Mouse (Mus musculus) liver, postnatal 0 days (tissue): ENCODE data around the gene 4930568D16Rik. TPM values are rescaled to one million over a fixed set of nuclear protein-coding genes. Genes with fewer than 3 reads are reported as not detected.
A peak's percentile ranks its signal among the peaks of the same experiment; 100 is the strongest.

Experiments used
- ATAC-seq: fragments of 200-750 bp; cut with Nextera tagmentation; 2 replicates; pipeline ENCODE4 v1.8.0; 2017; ENCODE audit warnings: mild to moderate bottlenecking, moderate library complexity
- DNase-seq: peaks from one replicate; pipeline ENCODE4 v3.0.0-alpha.2; 2016
- H3K27ac ChIP-seq: fragments of 300-500 bp; sonication (generic); 2 replicates; pipeline ENCODE4 v1.5.1; 2014; ENCODE audit warnings: antibody characterized with exemption, moderate library complexity, mild to moderate bottlenecking, low read depth
- H3K27me3 ChIP-seq: fragments of 300-500 bp; sonication (generic); 2 replicates; pipeline ENCODE4 v1.6.1; 2014; ENCODE audit warnings: low read length, control low read depth, mixed read lengths; ENCODE audit not compliant: insufficient read depth
- H3K36me3 ChIP-seq: fragments of 300-500 bp; sonication (generic); replicated peaks from 2 replicates; pipeline ENCODE4 v1.6.1; 2014; ENCODE audit warnings: mild to moderate bottlenecking, control low read depth, low read length, moderate library complexity, mixed read lengths; ENCODE audit not compliant: insufficient read depth
- H3K4me1 ChIP-seq: fragments of 300-500 bp; sonication (generic); 2 replicates; pipeline ENCODE4 v1.6.1; 2014; ENCODE audit warnings: antibody characterized with exemption, mild to moderate bottlenecking, control low read depth; ENCODE audit not compliant: insufficient read depth
- H3K4me2 ChIP-seq: fragments of 300-500 bp; sonication (generic); 2 replicates; pipeline ENCODE4 v1.6.1; 2014; ENCODE audit warnings: low read depth, mild to moderate bottlenecking, low read length, moderate library complexity, mixed read lengths
- H3K4me3 ChIP-seq: fragments of 300-500 bp; sonication (generic); 2 replicates; pipeline ENCODE4 v1.5.1; 2014; ENCODE audit warnings: low read depth, low read length
- H3K9ac ChIP-seq: fragments of 300-500 bp; sonication (generic); replicated peaks from 2 replicates; pipeline ENCODE4 v1.6.1; 2014; ENCODE audit warnings: mild to moderate bottlenecking, moderate library complexity
- H3K9me3 ChIP-seq: fragments of 300-500 bp; sonication (generic); 2 replicates; pipeline ENCODE4 v1.6.1; 2016; ENCODE audit warnings: mild to moderate bottlenecking, control low read depth, low read length, mixed read lengths
- CTCF ChIP-seq: sonication (generic); IDR thresholded peaks from 2 replicates; pipeline ENCODE4 v1.5.1; 2016; ENCODE audit warnings: antibody characterized with exemption, low read depth
- EP300 ChIP-seq: IDR thresholded peaks from 2 replicates; pipeline ENCODE4 v1.6.1; 2016; ENCODE audit warnings: antibody characterized with exemption, low read depth, mild to moderate bottlenecking
- WGBS: fragments of 180-500 bp; shearing (Covaris S2); extraction: QIAGEN DNeasy Blood & Tissue Kit; methylation state at CpG from one replicate; pipeline ENCODE4 v1.1.7; 2014; ENCODE audit not compliant: insufficient replicate concordance; 5-methylcytosine and 5-hydroxymethylcytosine counted together
- polyA plus RNA-seq: library from polyadenylated mRNA; unstranded; fragments of >200 nt; fragmentation: Nextera tagmentation; extraction: Ambion mirVana; gene quantifications from 2 replicates; pipeline ENCODE4 v1.2.1, GENCODE M21; 2015

4930568D16Rik gene
- polyA plus RNA-seq, 1 experiment from 2014 or later, result not detected

- no peak for ATAC-seq
- peaks cover 21% of the 10 kb centered on the region; the same call in 1 of the 2 replicates for H3K36me3 ChIP-seq
- 89% methylated on average over 6 of the region's 6 CpGs for WGBS
Measured at GRCm38 (mm10) chr2:35409466-35409865, 41.9 kb upstream of the 4930568D16Rik start.

GRCm38 (mm10) chr2:35408409-35409110 lies 41.0 kb upstream of the 4930568D16Rik start:
- Histone ChIP-seq H3K9ac (no peak overlapping the region), H3K9me3 (no peaks in the 10 kb centered on the region), H3K4me2 (no peak overlapping the region), H3K27ac (no peak overlapping the region), H3K27me3 (no peaks in the 10 kb centered on the region), H3K4me3 (no peak overlapping the region), H3K4me1 (no peaks in the 10 kb centered on the region), H3K36me3 (peaks cover 21% of the 10 kb centered on the region; the same call in 1 of the 2 replicates)
- DNase-seq (no peak), ATAC-seq (peak; percentile 71)
- TF ChIP-seq CTCF (no peak), EP300 (no peak)
- 65% methylated on average over 5 of the region's 5 CpGs for WGBS

More at GRCm38 (mm10) chr2:35409466-35409865, 41.9 kb upstream of the 4930568D16Rik start:
- Histone ChIP-seq H3K4me3 (no peak overlapping the region), H3K4me2 (no peak overlapping the region), H3K4me1 (no peaks in the 10 kb centered on the region), H3K27me3 (no peaks in the 10 kb centered on the region), H3K9me3 (no peaks in the 10 kb centered on the region), H3K9ac (no peak overlapping the region), H3K27ac (no peak overlapping the region)
- TF ChIP-seq EP300 (no peak), CTCF (no peak)
- no peak for DNase-seq

GRCm38 (mm10) chr2:35407878-35408277 lies 40.3 kb upstream of the 4930568D16Rik start:
- no peak for ATAC-seq
- Histone ChIP-seq H3K27ac (no peak overlapping the region), H3K36me3 (peaks cover 21% of the 10 kb centered on the region; the same call in 1 of the 2 replicates), H3K4me2 (no peak overlapping the region), H3K4me1 (no peaks in the 10 kb centered on the region), H3K9me3 (no peaks in the 10 kb centered on the region), H3K9ac (no peak overlapping the region), H3K27me3 (no peaks in the 10 kb centered on the region), H3K4me3 (no peak overlapping the region)
- TF ChIP-seq CTCF, result no peak
- TF ChIP-seq EP300, result no peak
- 81% methylated on average over 7 of the region's 7 CpGs for WGBS
- no peak for DNase-seq

GRCm38 (mm10) chr2:35407266-35407665 lies 39.7 kb upstream of the 4930568D16Rik start:
- Histone ChIP-seq H3K9me3 (no peaks in the 10 kb centered on the region), H3K27ac (no peak overlapping the region), H3K27me3 (no peaks in the 10 kb centered on the region), H3K36me3 (peaks cover 18% of the 10 kb centered on the region), H3K4me1 (no peaks in the 10 kb centered on the region), H3K9ac (no peak overlapping the region), H3K4me2 (no peak overlapping the region), H3K4me3 (no peak overlapping the region)
- DNase-seq (no peak), ATAC-seq (no peak)
- no peak for TF ChIP-seq EP300
- TF ChIP-seq CTCF, result no peak
- 80% methylated on average over 6 of the region's 6 CpGs for WGBS

- TF ChIP-seq CTCF, result no peak
- TF ChIP-seq EP300, result no peak
- WGBS, result 83% methylated on average over 1 of the region's 1 CpGs
- Histone ChIP-seq H3K27ac (no peak overlapping the region), H3K4me2 (no peak overlapping the region), H3K4me3 (no peak overlapping the region), H3K9me3 (no peaks in the 10 kb centered on the region), H3K36me3 (peaks cover 22% of the 10 kb centered on the region), H3K9ac (no peak overlapping the region), H3K27me3 (no peaks in the 10 kb centered on the region), H3K4me1 (no peaks in the 10 kb centered on the region)
- DNase-seq, result no peak
- ATAC-seq, result no peak
Measured at GRCm38 (mm10) chr2:35406611-35407010, 39.1 kb upstream of the 4930568D16Rik start.

GRCm38 (mm10) chr2:35402391-35402790 lies 34.9 kb upstream of the 4930568D16Rik start:
- Histone ChIP-seq H3K4me3 (no peak overlapping the region), H3K27ac (no peak overlapping the region), H3K9ac (no peak overlapping the region), H3K9me3 (no peaks in the 10 kb centered on the region), H3K4me2 (no peak overlapping the region), H3K36me3 (peaks cover 22% of the 10 kb centered on the region), H3K27me3 (no peaks in the 10 kb centered on the region), H3K4me1 (no peaks in the 10 kb centered on the region)
- WGBS, result 82% methylated on average over 16 of the region's 16 CpGs
- ATAC-seq, result no peak
- peak; percentile 12 for DNase-seq
- no peak for TF ChIP-seq CTCF
- no peak for TF ChIP-seq EP300
